11 mouse cellular contexts compared by ENCODE assay signal in genomic region chr8:3536053-3536841, GRCm38 (mm10). TPM values are rescaled to one million over a fixed set of nuclear protein-coding genes. Genes with fewer than 3 reads are reported as not detected.
DNase-seq lines count a peak whose midpoint lies in the region; ATAC-seq and TF ChIP-seq lines count a peak whose summit lies in the region.
"Had no signal": no experiment of that assay in that cellular context is flagged by ENCODE, and none has a peak within 500 bp of the region (broad histone marks: within the 10 kb centered on the region; RNA-seq: fewer than 3 reads in every experiment).

No protein-coding gene starts in this region.

- WGBS in embryonic facial prominence, embryonic 14.5 days = 62% methylated on average over 15 of the region's 15 CpGs
- WGBS in embryonic facial prominence, embryonic 10.5 days = 55% methylated on average over 15 of the region's 15 CpGs
- WGBS in lung, postnatal 0 days = 58% methylated on average over 15 of the region's 15 CpGs
- WGBS in midbrain, postnatal 0 days = 67% methylated on average over 15 of the region's 15 CpGs

- H3K9me3 ChIP-seq in embryonic facial prominence, embryonic 14.5 days (ENCODE audit: control insufficient read depth, low read length) = no peaks in the 10 kb centered on the region
- H3K9me3 ChIP-seq in embryonic facial prominence, embryonic 10.5 days = no peaks in the 10 kb centered on the region
- no peaks in the 10 kb centered on the region for H3K9me3 ChIP-seq in lung, postnatal 0 days (ENCODE audit: low read length)
- no peaks in the 10 kb centered on the region for H3K9me3 ChIP-seq in midbrain, postnatal 0 days (ENCODE audit: low read length)
- H3K9me3 ChIP-seq: heart, embryonic 15.5 days had no signal

- no peaks in the 10 kb centered on the region for H3K27me3 ChIP-seq in embryonic facial prominence, embryonic 14.5 days (replicated peaks; ENCODE audit: control insufficient read depth, insufficient read depth, low read length)
- no peaks in the 10 kb centered on the region for H3K27me3 ChIP-seq in embryonic facial prominence, embryonic 10.5 days (replicated peaks; ENCODE audit: low read depth, poor library complexity, severe bottlenecking)
- H3K27me3 ChIP-seq in lung, postnatal 0 days (replicated peaks; ENCODE audit: insufficient read depth, low read length) = no peaks in the 10 kb centered on the region
- no peaks in the 10 kb centered on the region for H3K27me3 ChIP-seq in midbrain, postnatal 0 days (ENCODE audit: insufficient read depth, low read length)
- H3K27me3 ChIP-seq: heart, embryonic 15.5 days had no signal

- TF ChIP-seq CTCF in lung, postnatal 0 days (IDR thresholded peaks at IDR 0.05) = no peak
- no peak for TF ChIP-seq CTCF in midbrain, postnatal 0 days (IDR thresholded peaks at IDR 0.05)

- H3K4me3 ChIP-seq in embryonic facial prominence, embryonic 14.5 days (ENCODE audit: low read depth, low read length) = no peak overlapping the region
- H3K4me3 ChIP-seq in embryonic facial prominence, embryonic 10.5 days = no peak overlapping the region
- no peak overlapping the region for H3K4me3 ChIP-seq in lung, postnatal 0 days (ENCODE audit: low read depth, low read length)
- H3K4me3 ChIP-seq in midbrain, postnatal 0 days (ENCODE audit: low read depth, low read length) = no peak overlapping the region
- H3K4me3 ChIP-seq: heart, embryonic 15.5 days had no signal

- no peak overlapping the region for H3K9ac ChIP-seq in embryonic facial prominence, embryonic 14.5 days (ENCODE audit: low read depth, low read length)
- H3K9ac ChIP-seq in lung, postnatal 0 days (replicated peaks; ENCODE audit: low read depth) = no peak overlapping the region
- no peak overlapping the region for H3K9ac ChIP-seq in midbrain, postnatal 0 days (replicated peaks; ENCODE audit: low read length, poor library complexity, severe bottlenecking)
- H3K9ac ChIP-seq: forebrain, postnatal 0 days; heart, embryonic 15.5 days had no signal

- no peaks in the 10 kb centered on the region for H3K4me1 ChIP-seq in embryonic facial prominence, embryonic 14.5 days (ENCODE audit: control insufficient read depth, insufficient read depth, low read length)
- H3K4me1 ChIP-seq in embryonic facial prominence, embryonic 10.5 days = no peaks in the 10 kb centered on the region
- H3K4me1 ChIP-seq in lung, postnatal 0 days (ENCODE audit: insufficient read depth, low read depth, low read length) = no peaks in the 10 kb centered on the region
- H3K4me1 ChIP-seq in midbrain, postnatal 0 days (ENCODE audit: insufficient read depth, low read length) = no peaks in the 10 kb centered on the region
- H3K4me1 ChIP-seq: heart, embryonic 15.5 days had no signal

- ATAC-seq in embryonic facial prominence, embryonic 14.5 days (ENCODE audit: low read depth) = no peak
- peak; percentile 35; the same call in 1 of the 2 replicates for ATAC-seq in lung, postnatal 0 days
- ATAC-seq in midbrain, postnatal 0 days (ENCODE audit: low FRiP score) = no peak
- ATAC-seq: forebrain, postnatal 0 days had no signal

- peaks cover 86% of the 10 kb centered on the region for H3K36me3 ChIP-seq in embryonic facial prominence, embryonic 14.5 days (ENCODE audit: control insufficient read depth, insufficient read depth, low read length)
- H3K36me3 ChIP-seq in embryonic facial prominence, embryonic 10.5 days (replicated peaks) = peaks cover 80% of the 10 kb centered on the region
- peaks cover 27% of the 10 kb centered on the region for H3K36me3 ChIP-seq in lung, postnatal 0 days (ENCODE audit: insufficient read depth, low read length)
- H3K36me3 ChIP-seq in midbrain, postnatal 0 days (ENCODE audit: insufficient read depth, low read length) = peaks cover 60% of the 10 kb centered on the region

- no peak overlapping the region for H3K27ac ChIP-seq in embryonic facial prominence, embryonic 14.5 days (replicated peaks; ENCODE audit: low read depth, low read length)
- H3K27ac ChIP-seq in embryonic facial prominence, embryonic 10.5 days (replicated peaks) = no peak overlapping the region
- H3K27ac ChIP-seq in lung, postnatal 0 days (ENCODE audit: low read length) = no peak overlapping the region
- H3K27ac ChIP-seq in midbrain, postnatal 0 days (ENCODE audit: low read depth, low read length) = no peak overlapping the region
- H3K27ac ChIP-seq: heart, embryonic 15.5 days had no signal

- no peak overlapping the region for H3K4me2 ChIP-seq in embryonic facial prominence, embryonic 14.5 days (ENCODE audit: low read depth, low read length)
- H3K4me2 ChIP-seq in lung, postnatal 0 days (replicated peaks; ENCODE audit: low read depth, low read length) = no peak overlapping the region
- no peak overlapping the region for H3K4me2 ChIP-seq in midbrain, postnatal 0 days (ENCODE audit: low read depth, low read length, poor library complexity, severe bottlenecking)
- H3K4me2 ChIP-seq: heart, embryonic 15.5 days had no signal

- TF ChIP-seq EP300 in lung, postnatal 0 days (IDR thresholded peaks at IDR 0.05) = no peak

- peak; percentile 5 for DNase-seq in embryonic facial prominence, embryonic 14.5 days (ENCODE audit: low spot score)
- DNase-seq in embryonic facial prominence, embryonic 10.5 days (ENCODE audit: low spot score) = no peak
- DNase-seq in A20 (ENCODE audit: low read depth, low spot score) = peak; percentile 96
- DNase-seq in embryo, embryonic 10.5 days (ENCODE audit: low spot score) = peak; percentile 10
- no peak for DNase-seq in lung, postnatal 0 days (ENCODE audit: low spot score)
- no peak for DNase-seq in right cerebral cortex, postnatal 25 days
- DNase-seq in midbrain, postnatal 0 days (ENCODE audit: low spot score) = no peak
- no peak for DNase-seq in ovary, adult 18-20 months (ENCODE audit: low spot score)
- DNase-seq: cerebellum, adult 9-10 months; forebrain, postnatal 0 days had no signal

RNA-seq across cellular contexts. Expression of gene Pnpla6, which starts 21.1 kb away (rescaled TPM):
- 18.2 and 22.0 TPM in 2 replicates for polyA plus RNA-seq in embryonic facial prominence, embryonic 14.5 days (2014; fragmentation: Nextera tagmentation; extraction: Ambion mirVana)
- polyA plus RNA-seq in embryonic facial prominence, embryonic 10.5 days (2016; fragmentation: Nextera tagmentation; extraction: Ambion mirVana) = 20.7 and 24.8 TPM in 2 replicates
- 18.1 and 19.0 TPM in 2 replicates for polyA plus RNA-seq in lung, postnatal 0 days (2015; fragmentation: Nextera tagmentation; extraction: Ambion mirVana)
- 57.0 and 57.5 TPM in 2 replicates for total RNA-seq in midbrain, postnatal 0 days (2014; rRNA removed)
- 35.5 and 36.8 TPM in 2 replicates for polyA plus RNA-seq in midbrain, postnatal 0 days (2015; fragmentation: Nextera tagmentation; extraction: Ambion mirVana)

RNA-seq across cellular contexts. Expression of gene C330021F23Rik, which starts 31.5 kb away (rescaled TPM):
- polyA plus RNA-seq in embryonic facial prominence, embryonic 14.5 days (2014; fragmentation: Nextera tagmentation; extraction: Ambion mirVana) = 0.47 and 0.60 TPM in 2 replicates
- polyA plus RNA-seq in embryonic facial prominence, embryonic 10.5 days (2016; fragmentation: Nextera tagmentation; extraction: Ambion mirVana) = 6.8 and 7.1 TPM in 2 replicates
- polyA plus RNA-seq in lung, postnatal 0 days (2015; fragmentation: Nextera tagmentation; extraction: Ambion mirVana) = 0.25 and 0.36 TPM in 2 replicates
- total RNA-seq in midbrain, postnatal 0 days (2014; rRNA removed) = not detected in 2 replicates
- polyA plus RNA-seq in midbrain, postnatal 0 days (2015; fragmentation: Nextera tagmentation; extraction: Ambion mirVana) = 0.17 TPM in 1 of 2 replicates, not detected in the other
- total RNA-seq: forebrain, postnatal 0 days had no signal

RNA-seq across cellular contexts. Expression of gene Mcoln1, which starts 36.0 kb away (rescaled TPM):
- polyA plus RNA-seq in embryonic facial prominence, embryonic 14.5 days (2014; fragmentation: Nextera tagmentation; extraction: Ambion mirVana) = 36.5 and 40.1 TPM in 2 replicates
- polyA plus RNA-seq in embryonic facial prominence, embryonic 10.5 days (2016; fragmentation: Nextera tagmentation; extraction: Ambion mirVana) = 63.2 and 65.0 TPM in 2 replicates
- 38.5 and 40.0 TPM in 2 replicates for polyA plus RNA-seq in lung, postnatal 0 days (2015; fragmentation: Nextera tagmentation; extraction: Ambion mirVana)
- 93.8 and 116 TPM in 2 replicates for total RNA-seq in midbrain, postnatal 0 days (2014; rRNA removed)
- 108 and 117 TPM in 2 replicates for polyA plus RNA-seq in midbrain, postnatal 0 days (2015; fragmentation: Nextera tagmentation; extraction: Ambion mirVana)

RNA-seq across cellular contexts. Expression of gene Zfp358, which starts 43.3 kb away (rescaled TPM):
- 22.6 and 25.1 TPM in 2 replicates for polyA plus RNA-seq in embryonic facial prominence, embryonic 14.5 days (2014; fragmentation: Nextera tagmentation; extraction: Ambion mirVana)
- polyA plus RNA-seq in embryonic facial prominence, embryonic 10.5 days (2016; fragmentation: Nextera tagmentation; extraction: Ambion mirVana) = 68.4 and 70.8 TPM in 2 replicates
- polyA plus RNA-seq in lung, postnatal 0 days (2015; fragmentation: Nextera tagmentation; extraction: Ambion mirVana) = 29.8 and 31.6 TPM in 2 replicates
- total RNA-seq in midbrain, postnatal 0 days (2014; rRNA removed) = 85.5 and 106 TPM in 2 replicates
- polyA plus RNA-seq in midbrain, postnatal 0 days (2015; fragmentation: Nextera tagmentation; extraction: Ambion mirVana) = 57.1 and 58.3 TPM in 2 replicates

RNA-seq across cellular contexts. Expression of gene Camsap3, which starts 50.8 kb away (rescaled TPM):
- polyA plus RNA-seq in embryonic facial prominence, embryonic 14.5 days (2014; fragmentation: Nextera tagmentation; extraction: Ambion mirVana) = 7.5 and 11.9 TPM in 2 replicates
- polyA plus RNA-seq in embryonic facial prominence, embryonic 10.5 days (2016; fragmentation: Nextera tagmentation; extraction: Ambion mirVana) = 9.5 and 10.9 TPM in 2 replicates
- polyA plus RNA-seq in lung, postnatal 0 days (2015; fragmentation: Nextera tagmentation; extraction: Ambion mirVana) = 5.7 and 6.5 TPM in 2 replicates
- total RNA-seq in midbrain, postnatal 0 days (2014; rRNA removed) = 115 and 149 TPM in 2 replicates
- 44.9 and 46.2 TPM in 2 replicates for polyA plus RNA-seq in midbrain, postnatal 0 days (2015; fragmentation: Nextera tagmentation; extraction: Ambion mirVana)

Comparison
In these comparisons a context has a peak if more than half of its experiments do, and no peak if none do; other contexts are left out.
1. DNase-seq: peak in embryonic facial prominence, embryonic 14.5 days (single experiment), A20 (single experiment) and embryo, embryonic 10.5 days (single experiment); none in embryonic facial prominence, embryonic 10.5 days (single experiment), lung, postnatal 0 days (single experiment), right cerebral cortex, postnatal 25 days (single experiment), midbrain, postnatal 0 days (single experiment) and ovary, adult 18-20 months (single experiment).